ENCODE assay signal across 10 mouse cellular contexts in the genomic region with DNA sequence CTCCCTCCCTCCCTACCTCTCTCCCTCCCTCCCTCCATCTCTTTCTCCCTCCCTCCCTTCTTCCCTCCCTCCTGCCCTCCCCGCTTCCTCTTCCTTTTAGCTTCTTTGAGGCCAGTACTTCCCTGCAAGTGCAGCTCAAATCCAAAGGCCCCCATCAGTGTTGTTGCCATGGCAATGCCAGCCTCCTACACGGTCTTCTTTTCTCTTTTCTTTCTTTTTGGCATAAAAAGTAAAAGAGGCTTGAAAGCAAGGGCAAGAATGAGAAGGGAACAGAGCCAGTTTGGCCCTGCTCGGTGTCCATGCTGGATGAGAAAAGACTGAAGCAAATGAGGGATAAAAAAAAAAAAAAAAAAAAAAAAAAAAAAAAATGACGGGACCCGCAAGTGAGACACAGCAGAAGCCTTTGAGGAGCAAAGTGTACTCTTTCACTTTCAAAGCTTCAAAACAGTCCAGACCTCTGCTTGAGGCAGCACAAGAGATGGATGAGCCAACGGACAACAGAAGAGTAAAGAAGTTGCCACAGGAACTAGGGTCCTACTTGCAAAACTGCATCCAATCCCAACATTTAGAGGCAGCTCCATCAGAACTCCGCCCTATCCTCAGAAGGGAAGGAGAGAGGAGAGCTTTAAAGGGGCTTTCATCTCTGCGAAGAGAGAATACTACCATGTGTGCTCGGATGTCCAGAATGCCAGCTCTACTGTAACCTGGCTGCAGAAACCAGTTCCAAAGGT.
DNase-seq lines count a peak whose midpoint lies in the region; ATAC-seq and TF ChIP-seq lines count a peak whose summit lies in the region.
"Had no signal": no experiment of that assay in that cellular context is flagged by ENCODE, and none has a peak within 500 bp of the region (broad histone marks: within the 10 kb centered on the region; RNA-seq: fewer than 3 reads in every experiment).

No protein-coding gene starts in this region.

- no peaks in the 10 kb centered on the region for H3K36me3 ChIP-seq in lung, embryonic 15.5 days
- no peaks in the 10 kb centered on the region for H3K36me3 ChIP-seq in forebrain, postnatal 0 days (ENCODE audit: insufficient read depth)
- no peaks in the 10 kb centered on the region for H3K36me3 ChIP-seq in midbrain, embryonic 11.5 days (ENCODE audit: control insufficient read depth, insufficient read depth, low read length)
- H3K36me3 ChIP-seq in stomach, postnatal 0 days (ENCODE audit: control insufficient read depth, insufficient read depth, low read length): no peaks in the 10 kb centered on the region
- H3K36me3 ChIP-seq: heart, embryonic 13.5 days had no signal

- H3K4me3 ChIP-seq in lung, embryonic 15.5 days: no peak overlapping the region
- no peak overlapping the region for H3K4me3 ChIP-seq in forebrain, postnatal 0 days (ENCODE audit: low read depth, low read length)
- no peak overlapping the region for H3K4me3 ChIP-seq in midbrain, embryonic 11.5 days (ENCODE audit: low read depth, low read length)
- no peak overlapping the region for H3K4me3 ChIP-seq in stomach, postnatal 0 days (ENCODE audit: low read depth, low read length)
- H3K4me3 ChIP-seq: heart, embryonic 13.5 days had no signal

- no peak for ATAC-seq in lung, embryonic 15.5 days (ENCODE audit: borderline replicate concordance, extremely low read depth, low FRiP score, low TSS enrichment)
- ATAC-seq in forebrain, postnatal 0 days: peak; percentile 84
- peak; percentile 91 for ATAC-seq in midbrain, embryonic 11.5 days (ENCODE audit: low FRiP score)
- ATAC-seq in stomach, postnatal 0 days (ENCODE audit: low FRiP score, low TSS enrichment): no peak

- 0 out of 2 replicates have a peak overlapping the region, but pooled peaks have one; percentile 49 for H3K27ac ChIP-seq in lung, embryonic 15.5 days
- H3K27ac ChIP-seq in forebrain, postnatal 0 days (ENCODE audit: low read depth, low read length): peak overlapping the region; percentile 60
- H3K27ac ChIP-seq in midbrain, embryonic 11.5 days (ENCODE audit: low read depth, low read length): peak overlapping the region; percentile 91
- H3K27ac ChIP-seq in stomach, postnatal 0 days (replicated peaks): no peak overlapping the region

- no peaks in the 10 kb centered on the region for H3K27me3 ChIP-seq in lung, embryonic 15.5 days
- no peaks in the 10 kb centered on the region for H3K27me3 ChIP-seq in forebrain, postnatal 0 days (ENCODE audit: insufficient read depth, low read length)
- no peaks in the 10 kb centered on the region for H3K27me3 ChIP-seq in midbrain, embryonic 11.5 days (ENCODE audit: control insufficient read depth, insufficient read depth, low read length)
- H3K27me3 ChIP-seq in stomach, postnatal 0 days (ENCODE audit: control insufficient read depth, insufficient read depth, low read length): no peaks in the 10 kb centered on the region
- H3K27me3 ChIP-seq: heart, embryonic 13.5 days; Patski had no signal

- H3K4me2 ChIP-seq in lung, embryonic 15.5 days: no peak overlapping the region
- no peak overlapping the region for H3K4me2 ChIP-seq in forebrain, postnatal 0 days (ENCODE audit: low read depth)
- H3K4me2 ChIP-seq in midbrain, embryonic 11.5 days: no peak overlapping the region
- no peak overlapping the region for H3K4me2 ChIP-seq in stomach, postnatal 0 days (replicated peaks; ENCODE audit: low read depth)

- intact Hi-C loops in gastrocnemius, postnatal 36 days (cut with DNase I): no loop called here

- DNase-seq in lung, postnatal 10 days: no peak
- DNase-seq in forebrain, postnatal 0 days: peak; percentile 77
- peak; percentile 88 for DNase-seq in midbrain, embryonic 11.5 days (ENCODE audit: low spot score, missing footprints)
- DNase-seq in retina, postnatal 1 day: no peak
- DNase-seq in gastrocnemius, postnatal 36 days: no peak
- DNase-seq in stomach, postnatal 0 days (ENCODE audit: low spot score): no peak
- DNase-seq: cerebellum, postnatal 14 days had no signal

- no peak for TF ChIP-seq EP300 in stomach, postnatal 0 days (optimal IDR thresholded peaks at IDR 0.05)

- TF ChIP-seq CTCF in forebrain, postnatal 0 days (IDR thresholded peaks at IDR 0.05; ENCODE audit: low read depth): no peak
- TF ChIP-seq CTCF in stomach, postnatal 0 days (IDR thresholded peaks at IDR 0.05; ENCODE audit: low read depth): no peak

- 61% methylated on average over 8 of the region's 9 CpGs for WGBS in lung, embryonic 15.5 days
- 13% methylated on average over 8 of the region's 9 CpGs for WGBS in forebrain, postnatal 0 days
- 32% methylated on average over 8 of the region's 9 CpGs for whole genome bisulfite sequencing in midbrain, embryonic 11.5 days
- WGBS in stomach, postnatal 0 days: 59% methylated on average over 7 of the region's 9 CpGs

- no peak overlapping the region for H3K9ac ChIP-seq in lung, embryonic 15.5 days
- no peak overlapping the region for H3K9ac ChIP-seq in forebrain, postnatal 0 days
- H3K9ac ChIP-seq in midbrain, embryonic 11.5 days (ENCODE audit: low read length): 0 out of 2 replicates have a peak overlapping the region, but pooled peaks have one; percentile 10
- H3K9ac ChIP-seq in stomach, postnatal 0 days (ENCODE audit: low read length): no peak overlapping the region
- H3K9ac ChIP-seq: heart, embryonic 13.5 days had no signal

- peaks cover 11% of the 10 kb centered on the region; the same call in 1 of the 2 replicates for H3K4me1 ChIP-seq in lung, embryonic 15.5 days
- H3K4me1 ChIP-seq in forebrain, postnatal 0 days (ENCODE audit: insufficient read depth): peaks cover 3% of the 10 kb centered on the region; the same call in 1 of the 2 replicates
- peaks cover 25% of the 10 kb centered on the region for H3K4me1 ChIP-seq in midbrain, embryonic 11.5 days (ENCODE audit: control insufficient read depth, insufficient read depth, low read length)
- no peaks in the 10 kb centered on the region for H3K4me1 ChIP-seq in stomach, postnatal 0 days (replicated peaks; ENCODE audit: control insufficient read depth, insufficient read depth)

- H3K9me3 ChIP-seq in lung, embryonic 15.5 days: no peaks in the 10 kb centered on the region
- H3K9me3 ChIP-seq in forebrain, postnatal 0 days (ENCODE audit: low read length): no peaks in the 10 kb centered on the region
- no peaks in the 10 kb centered on the region for H3K9me3 ChIP-seq in midbrain, embryonic 11.5 days (ENCODE audit: control insufficient read depth, low read length)
- H3K9me3 ChIP-seq in stomach, postnatal 0 days (ENCODE audit: control insufficient read depth, low read length): no peaks in the 10 kb centered on the region
- H3K9me3 ChIP-seq: heart, embryonic 13.5 days had no signal

Comparison
In these comparisons a context has a peak if more than half of its experiments do, and no peak if none do; other contexts are left out.
1. ATAC-seq: peak in forebrain, postnatal 0 days (single experiment) and midbrain, embryonic 11.5 days (single experiment); none in lung, embryonic 15.5 days (single experiment) and stomach, postnatal 0 days (single experiment).
2. DNase-seq: peak in forebrain, postnatal 0 days (single experiment) and midbrain, embryonic 11.5 days (single experiment); none in lung, postnatal 10 days (single experiment), retina, postnatal 1 day (single experiment), gastrocnemius, postnatal 36 days (0 of 2) and stomach, postnatal 0 days (single experiment).